Mouse (Mus musculus): ENCODE measurements around the gene Tmem232. TPM values are rescaled to one million over a fixed set of nuclear protein-coding genes. Genes with fewer than 3 reads are reported as not detected.
"Not testable (repeated sequence)": the region's sequence is repeated elsewhere in the genome, so short reads cannot be mapped to it uniquely, and the experiment has no call there.

The Tmem232 gene
- total RNA-seq (2021): not detected
- long read RNA-seq, experiment 1: 0 reads
- long read RNA-seq, experiment 2: 0 reads

GRCm38 (mm10) chr17:65540441-65541272 lies at the start of gene Tmem232:
Tmem232 (minus strand) TSS chr17:65540782.
- DNase-seq: peak; percentile 45 to 51
- intact Hi-C loops (cut with DNase I): no loop called here

DNA sequence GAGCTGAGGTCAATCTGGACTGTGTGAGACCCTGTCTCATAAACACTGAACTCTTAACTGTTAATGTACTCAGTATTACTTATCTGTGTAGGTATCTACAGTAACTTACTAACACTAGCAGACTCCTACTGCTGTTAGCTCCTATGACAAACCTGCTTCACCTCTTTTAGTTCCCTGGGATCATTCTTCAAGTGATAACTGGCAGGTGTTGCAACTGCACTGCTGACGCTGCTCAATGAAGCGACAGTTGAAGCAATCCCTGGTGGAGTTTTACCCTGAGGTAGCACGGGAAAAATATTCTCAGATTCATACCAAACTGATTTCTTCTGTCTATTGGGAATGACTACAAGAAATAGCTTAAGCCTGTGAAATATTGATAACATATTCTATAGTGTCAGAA lies 46.3 kb upstream of the Tmem232 start:
- DNase-seq: no peak
- intact Hi-C loops (cut with DNase I): no loop called here

- no peak for DNase-seq
- intact Hi-C loops (cut with DNase I): no loop called here
Observed at GRCm38 (mm10) chr17:65581440-65581839, 40.9 kb upstream of the Tmem232 start.

GRCm38 (mm10) chr17:65579766-65580165 lies 39.2 kb upstream of the Tmem232 start:
- intact Hi-C loops (cut with DNase I): no loop called here
- DNase-seq: no peak

GRCm38 (mm10) chr17:65575339-65575738 lies 34.8 kb upstream of the Tmem232 start:
- intact Hi-C loops (cut with DNase I): no loop called here

GRCm38 (mm10) chr17:65574850-65575249 lies 34.3 kb upstream of the Tmem232 start:
- DNase-seq: no peak
- intact Hi-C loops (cut with DNase I): no loop called here

More at GRCm38 (mm10) chr17:65575339-65575738, 34.8 kb upstream of the Tmem232 start:
- no peak for DNase-seq

DNA sequence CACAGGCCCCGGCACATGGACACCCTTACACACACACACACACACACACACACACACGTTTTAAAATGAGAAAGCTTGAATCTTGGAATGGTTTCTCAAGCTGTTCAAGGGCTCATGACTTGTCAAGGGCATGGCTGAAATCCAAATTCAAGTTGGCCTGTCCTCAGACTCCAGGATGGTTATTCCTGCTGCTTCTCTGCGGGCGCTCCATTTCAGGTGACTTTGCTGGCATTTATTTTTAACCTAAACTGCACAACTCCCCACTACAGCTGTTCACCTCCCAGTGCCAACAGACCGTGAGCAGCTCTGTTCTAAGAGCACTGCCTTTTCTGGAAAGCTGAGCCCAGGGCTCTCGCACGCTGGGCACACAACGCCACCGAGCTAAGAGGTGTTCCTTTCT lies 31.3 kb upstream of the Tmem232 start:
- peak; percentile 14 to 34 for DNase-seq
- intact Hi-C loops (cut with DNase I): no loop called here

DNA sequence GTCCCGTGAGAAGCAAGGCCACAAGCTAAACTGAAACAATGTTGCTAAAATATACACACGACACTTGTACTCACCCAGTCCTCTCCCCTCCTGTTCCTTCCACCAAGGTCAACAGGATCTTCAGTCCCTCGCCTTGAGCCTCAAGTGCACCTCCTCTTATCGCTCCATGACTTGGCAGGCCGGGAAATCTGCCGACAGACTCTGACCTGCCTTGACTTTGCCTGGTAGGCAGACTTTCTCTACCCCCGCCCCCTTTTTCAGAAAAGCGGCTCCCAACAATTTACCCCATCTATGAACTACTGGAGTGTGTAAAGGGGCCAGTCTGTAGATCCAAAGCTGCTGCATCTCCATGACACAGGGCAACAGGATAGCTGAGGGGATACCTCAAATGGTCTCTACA lies 30.9 kb upstream of the Tmem232 start:
- no peak for DNase-seq
- intact Hi-C loops (cut with DNase I): no loop called here

GRCm38 (mm10) chr17:65564189-65564588 lies 23.6 kb upstream of the Tmem232 start:
- DNase-seq: no peak
- intact Hi-C loops (cut with DNase I): no loop called here

DNA sequence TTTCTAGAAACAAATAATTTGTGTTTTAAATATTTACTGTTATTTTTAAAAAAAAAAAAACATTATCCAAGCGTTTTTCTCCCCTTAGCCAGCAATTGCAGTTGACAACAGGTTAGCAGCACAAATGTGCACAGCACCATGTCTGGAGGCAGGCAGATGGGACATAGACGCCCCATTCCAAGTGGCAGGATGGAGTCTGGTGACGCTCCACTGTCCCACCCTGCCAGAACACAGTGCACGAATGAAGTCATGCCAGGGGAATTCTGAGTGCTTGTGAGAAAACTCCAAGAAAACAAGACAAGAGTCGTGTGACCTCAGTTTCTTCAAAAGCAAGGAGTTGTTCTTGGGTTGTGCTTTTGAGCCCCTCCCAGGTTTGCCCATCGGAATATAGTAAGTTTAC lies 22.8 kb upstream of the Tmem232 start:
- no peak for DNase-seq
- intact Hi-C loops (cut with DNase I): no loop called here

- DNase-seq: peak; percentile 64 to 81
- intact Hi-C loops (cut with DNase I): no loop called here
Observed at GRCm38 (mm10) chr17:65562761-65563160, 22.2 kb upstream of the Tmem232 start.

- intact Hi-C loops (cut with DNase I): no loop called here
- DNase-seq: no peak
Observed at GRCm38 (mm10) chr17:65561361-65562015, 20.9 kb upstream of the Tmem232 start.

GRCm38 (mm10) chr17:65559273-65559672 lies 18.7 kb upstream of the Tmem232 start:
- no peak for DNase-seq
- intact Hi-C loops (cut with DNase I): no loop called here

GRCm38 (mm10) chr17:65558788-65559187 lies 18.2 kb upstream of the Tmem232 start:
- intact Hi-C loops (cut with DNase I): no loop called here
- no peak for DNase-seq

DNA sequence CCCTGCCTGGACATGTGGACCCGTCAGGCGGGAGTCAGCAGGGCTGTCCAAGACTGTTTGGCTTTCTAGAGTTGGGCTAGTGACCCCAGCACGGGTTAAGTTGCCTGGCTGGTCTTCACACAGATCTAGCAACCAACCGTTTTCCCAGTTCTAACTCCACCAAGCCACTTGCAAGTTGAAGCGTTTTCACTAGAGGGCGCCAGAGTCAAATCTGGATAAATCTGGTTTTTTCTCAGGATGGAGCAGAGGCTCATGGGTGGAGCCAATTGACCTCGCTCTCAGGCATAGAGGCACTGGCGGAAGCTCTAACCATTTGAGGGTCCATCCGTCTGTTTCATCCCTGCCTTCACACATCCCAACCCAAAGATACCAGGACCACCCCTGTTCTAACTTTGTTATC lies 17.6 kb upstream of the Tmem232 start:
- intact Hi-C loops (cut with DNase I): no loop called here
- peak; percentile 63 to 84 for DNase-seq

DNA sequence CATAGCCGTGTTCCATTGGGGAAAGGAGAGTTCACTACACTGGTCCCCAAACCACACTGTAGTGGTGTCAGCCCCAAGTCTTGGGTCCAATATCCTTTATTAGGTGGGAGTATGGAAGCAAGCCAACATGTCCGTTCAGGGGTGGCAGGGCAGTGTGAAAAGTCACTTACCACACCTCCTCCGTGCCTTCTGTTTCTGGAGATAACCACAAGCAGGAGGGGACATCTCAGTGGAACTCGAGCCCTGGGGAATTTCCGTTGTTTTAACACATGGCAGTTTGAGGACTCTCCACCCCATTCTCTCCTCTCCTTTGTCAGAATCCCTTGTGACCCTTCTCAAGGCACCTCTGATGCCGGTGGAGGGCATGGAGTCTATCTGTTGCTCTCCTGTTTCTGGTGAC lies 16.6 kb upstream of the Tmem232 start:
- intact Hi-C loops (cut with DNase I): no loop called here
- DNase-seq: no peak

GRCm38 (mm10) chr17:65556798-65557197 lies 16.2 kb upstream of the Tmem232 start:
- DNase-seq: no peak
- intact Hi-C loops (cut with DNase I): no loop called here

DNA sequence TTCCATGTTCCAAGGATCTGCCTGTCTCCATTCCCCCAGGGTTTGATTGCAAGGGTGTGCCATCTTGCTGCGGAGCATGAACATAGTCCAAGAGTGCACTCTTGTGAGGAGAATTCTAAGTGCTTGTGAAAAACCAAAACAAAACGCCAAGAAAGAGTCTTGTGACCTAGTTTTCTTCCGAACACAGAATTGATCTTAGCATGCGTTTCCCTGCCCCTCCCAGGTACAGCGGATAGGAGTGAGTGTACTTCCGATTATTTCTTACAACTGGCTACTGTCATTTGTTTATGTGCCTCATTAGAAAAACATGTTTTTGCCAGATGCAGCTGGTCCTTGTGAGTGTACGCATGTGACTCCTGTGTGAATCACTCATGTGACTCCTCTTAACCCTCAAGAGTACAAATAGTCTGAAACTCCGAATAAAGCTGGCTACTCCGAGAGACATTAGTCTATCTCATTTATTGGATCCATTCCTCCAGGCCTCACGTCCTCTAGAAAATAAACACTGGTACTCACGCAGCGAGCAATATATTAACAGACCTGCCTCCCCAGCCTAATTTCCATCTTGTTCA lies 11.9 kb upstream of the Tmem232 start:
- intact Hi-C loops (cut with DNase I): no loop called here
- DNase-seq: no peak

- intact Hi-C loops (cut with DNase I): no loop called here
- no peak for DNase-seq
Observed at GRCm38 (mm10) chr17:65550357-65550756, 9.8 kb upstream of the Tmem232 start.

- peak in 1 of 2 experiments; percentile 46 for DNase-seq
- intact Hi-C loops (cut with DNase I): no loop called here
Observed at GRCm38 (mm10) chr17:65548698-65549365, 8.2 kb upstream of the Tmem232 start.

- DNase-seq; intact Hi-C loops (cut with DNase I): not testable (repeated sequence)
Observed at GRCm38 (mm10) chr17:65546221-65546620, 5.6 kb upstream of the Tmem232 start.

All from heart, postnatal 14 days (tissue).